Mouse (Mus musculus) forebrain, embryonic 16.5 days (tissue): ENCODE measurements at regions not wholly inside any gene's neighbourhood (a gene's known extent, or its start where the extent isn't known, plus 50 kb on each side); places are given as distances from the start of the nearest gene placed in this dataset.

Experiments
- ATAC-seq: fragments of 200-750 bp; cut with Nextera tagmentation; 2 replicates; pipeline ENCODE4 v1.8.0; 2017; ENCODE audit warnings: mild to moderate bottlenecking, moderate library complexity
- H3K27ac ChIP-seq: fragments of 300-500 bp; sonication (generic); 2 replicates; pipeline ENCODE4 v1.5.1; 2014; ENCODE audit warnings: low read length, control low read depth
- H3K27me3 ChIP-seq: fragments of 300-500 bp; sonication (generic); replicated peaks from 2 replicates; pipeline ENCODE4 v1.6.1; 2014; ENCODE audit warnings: low read length; ENCODE audit not compliant: control insufficient read depth, insufficient read depth
- H3K36me3 ChIP-seq: fragments of 300-500 bp; sonication (generic); 2 replicates; pipeline ENCODE4 v1.6.1; 2014; ENCODE audit not compliant: control insufficient read depth, insufficient read depth
- H3K4me1 ChIP-seq: fragments of 300-500 bp; sonication (generic); replicated peaks from 2 replicates; pipeline ENCODE4 v1.6.1; 2014; ENCODE audit warnings: low read length; ENCODE audit not compliant: control insufficient read depth, insufficient read depth
- H3K4me2 ChIP-seq: fragments of 300-500 bp; sonication (generic); 2 replicates; pipeline ENCODE4 v1.6.1; 2014; ENCODE audit warnings: mild to moderate bottlenecking, low read length, control low read depth
- H3K4me3 ChIP-seq: fragments of 300-500 bp; sonication (generic); replicated peaks from 2 replicates; pipeline ENCODE4 v1.5.1; 2014; ENCODE audit warnings: mild to moderate bottlenecking, low read length, control low read depth
- H3K9ac ChIP-seq: fragments of 300-500 bp; sonication (generic); replicated peaks from 2 replicates; pipeline ENCODE4 v1.6.1; 2014; ENCODE audit warnings: low read depth, low read length, control low read depth
- H3K9me3 ChIP-seq: fragments of 300-500 bp; sonication (generic); 2 replicates; pipeline ENCODE4 v1.6.1; 2016; ENCODE audit warnings: low read length; ENCODE audit not compliant: control insufficient read depth
- WGBS: fragments of 180-500 bp; shearing (Covaris S2); extraction: QIAGEN DNeasy Blood & Tissue Kit; methylation state at CpG from one replicate; pipeline ENCODE4 v1.1.7; 2014; 5-methylcytosine and 5-hydroxymethylcytosine counted together

DNA sequence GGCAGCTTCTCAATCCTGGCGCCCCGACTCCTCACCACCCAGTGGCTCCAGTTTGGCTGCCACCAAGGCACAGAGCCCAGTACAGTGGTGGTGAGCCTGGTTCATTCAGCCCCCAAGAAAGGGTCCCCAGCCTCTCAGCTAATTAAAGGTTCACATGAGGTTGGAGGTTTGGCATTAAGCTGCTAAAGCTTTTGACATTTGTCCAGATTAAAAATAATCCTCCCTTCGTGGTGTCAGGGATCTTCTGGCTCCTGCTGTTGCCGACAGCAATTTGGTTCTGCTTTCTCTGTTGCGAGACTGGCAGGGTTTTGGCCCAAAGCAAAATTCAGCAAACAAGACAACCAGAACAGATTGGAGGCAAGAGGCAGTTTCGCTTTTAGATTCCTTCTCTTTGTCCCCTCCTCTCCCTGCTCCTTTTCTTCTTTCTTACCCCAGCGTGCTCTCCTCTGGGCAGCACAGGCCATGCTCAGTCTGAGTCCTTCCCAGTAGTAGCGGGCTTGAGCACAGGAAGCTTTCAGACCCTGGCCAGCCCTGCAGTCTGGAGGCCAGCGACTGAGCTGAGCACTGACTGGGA, 299.6 kb downstream of the Rnf144a start:
- peak; percentile 74 for ATAC-seq
- no peak overlapping the region for H3K4me2 ChIP-seq
- no peaks in the 10 kb centered on the region for H3K36me3 ChIP-seq
- peaks cover 23% of the 10 kb centered on the region for H3K4me1 ChIP-seq
- H3K27ac ChIP-seq: peak overlapping the region; percentile 93
- no peak overlapping the region for H3K4me3 ChIP-seq
- no peaks in the 10 kb centered on the region for H3K27me3 ChIP-seq
- 22% methylated on average over 9 of the region's 9 CpGs for WGBS
- H3K9me3 ChIP-seq: no peaks in the 10 kb centered on the region
- peak overlapping the region; percentile 38; the same call in 1 of the 2 replicates for H3K9ac ChIP-seq

DNA sequence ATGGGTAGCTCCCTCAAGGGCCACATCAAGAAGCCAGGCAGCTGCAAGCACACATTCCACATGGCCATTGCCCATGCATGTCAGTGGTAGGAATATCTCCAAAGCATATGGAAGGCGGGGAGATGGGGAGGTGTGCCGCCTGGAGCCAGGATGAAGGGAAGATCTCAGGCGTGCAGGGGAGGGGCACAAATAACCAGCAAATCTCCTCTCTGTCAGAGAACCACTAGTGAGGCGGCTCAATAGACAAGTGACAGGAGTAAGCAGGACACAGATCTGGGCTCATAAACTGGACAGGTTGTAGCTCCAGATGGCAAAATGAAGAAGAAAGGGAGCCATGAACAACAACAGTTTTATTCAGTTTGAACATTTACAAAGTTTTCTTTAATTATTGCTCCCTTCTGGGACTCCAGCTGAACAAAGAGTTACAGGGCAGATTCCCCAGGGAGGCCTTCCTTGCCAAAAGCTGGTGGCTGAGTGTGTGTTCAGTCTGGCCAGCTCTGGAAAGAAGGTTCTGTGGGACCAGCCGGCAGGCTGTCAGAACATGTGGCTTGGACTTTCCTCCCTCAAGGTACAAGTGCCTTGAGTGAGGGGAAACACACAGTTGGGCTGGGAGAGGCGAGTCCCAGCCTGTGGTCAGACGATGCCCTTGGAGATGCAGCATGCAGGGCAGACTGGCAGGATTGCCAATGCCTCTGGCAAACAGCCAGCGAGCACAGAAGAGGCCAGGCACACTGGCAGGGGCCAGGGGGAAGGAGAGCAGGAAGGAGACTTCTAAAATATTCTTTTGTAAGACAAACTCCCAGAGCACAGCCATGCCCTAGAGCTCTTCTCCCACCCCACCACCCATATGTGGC, 302.7 kb downstream of the Rnf144a start:
- H3K4me3 ChIP-seq: no peak overlapping the region
- WGBS: 41% methylated on average over 8 of the region's 8 CpGs
- peak overlapping the region; percentile 68 for H3K27ac ChIP-seq
- H3K27me3 ChIP-seq: no peaks in the 10 kb centered on the region
- peak; percentile 82 for ATAC-seq
- H3K36me3 ChIP-seq: no peaks in the 10 kb centered on the region
- peaks cover 23% of the 10 kb centered on the region for H3K4me1 ChIP-seq
- H3K9ac ChIP-seq: no peak overlapping the region
- no peaks in the 10 kb centered on the region for H3K9me3 ChIP-seq
- H3K4me2 ChIP-seq: no peak overlapping the region

DNA sequence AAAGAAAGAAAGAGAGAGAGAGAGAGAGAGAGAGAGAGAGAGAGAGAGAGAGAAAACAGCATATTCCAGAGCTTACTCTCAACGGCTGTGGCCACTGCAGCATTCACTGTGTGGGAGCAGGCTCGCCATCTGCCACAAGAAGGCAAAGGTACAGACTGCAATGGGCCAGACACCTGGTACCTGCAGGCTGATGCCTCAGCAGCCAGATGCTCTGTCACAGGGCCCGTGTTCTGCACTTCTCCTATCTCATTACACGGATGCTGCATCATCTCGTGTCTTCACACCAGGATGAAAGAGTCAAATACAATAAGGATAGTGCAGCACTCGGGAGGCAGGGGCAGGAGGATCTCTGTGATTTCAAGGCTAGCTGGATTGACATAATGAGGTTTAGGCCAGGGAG, 305.2 kb downstream of the Rnf144a start:
- no peak overlapping the region for H3K27ac ChIP-seq
- no peak overlapping the region for H3K9ac ChIP-seq
- H3K9me3 ChIP-seq: no peaks in the 10 kb centered on the region
- 87% methylated on average over 6 of the region's 6 CpGs for WGBS
- H3K27me3 ChIP-seq: no peaks in the 10 kb centered on the region
- no peak overlapping the region for H3K4me3 ChIP-seq
- H3K36me3 ChIP-seq: no peaks in the 10 kb centered on the region
- peaks cover 8% of the 10 kb centered on the region for H3K4me1 ChIP-seq
- no peak overlapping the region for H3K4me2 ChIP-seq
- ATAC-seq: no peak

DNA sequence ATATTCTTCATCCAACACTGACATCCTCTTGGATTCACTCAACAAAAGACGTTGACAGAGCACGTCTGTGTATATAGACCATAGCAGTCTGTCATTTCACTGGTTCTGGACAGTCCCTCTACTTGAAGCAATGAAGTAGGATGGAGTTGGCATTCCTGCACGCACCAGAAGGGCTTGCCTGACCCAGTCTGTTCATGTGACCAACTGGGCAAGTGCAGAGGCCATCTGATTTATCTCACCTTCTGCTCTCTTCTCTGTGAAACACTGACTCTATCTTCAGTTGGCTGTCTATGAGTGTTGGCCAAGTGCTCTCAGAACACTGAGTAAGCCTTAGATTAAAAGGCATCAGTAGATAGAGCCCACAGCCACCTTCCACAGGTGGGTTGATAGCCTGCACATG, 310.7 kb downstream of the Rnf144a start:
- Histone ChIP-seq H3K27ac (no peak overlapping the region), H3K4me2 (no peak overlapping the region), H3K4me1 (no peaks in the 10 kb centered on the region), H3K9me3 (no peaks in the 10 kb centered on the region), H3K36me3 (no peaks in the 10 kb centered on the region), H3K9ac (no peak overlapping the region), H3K27me3 (no peaks in the 10 kb centered on the region), H3K4me3 (no peak overlapping the region)
- ATAC-seq: no peak
- WGBS: 89% methylated on average over 3 of the region's 3 CpGs

DNA sequence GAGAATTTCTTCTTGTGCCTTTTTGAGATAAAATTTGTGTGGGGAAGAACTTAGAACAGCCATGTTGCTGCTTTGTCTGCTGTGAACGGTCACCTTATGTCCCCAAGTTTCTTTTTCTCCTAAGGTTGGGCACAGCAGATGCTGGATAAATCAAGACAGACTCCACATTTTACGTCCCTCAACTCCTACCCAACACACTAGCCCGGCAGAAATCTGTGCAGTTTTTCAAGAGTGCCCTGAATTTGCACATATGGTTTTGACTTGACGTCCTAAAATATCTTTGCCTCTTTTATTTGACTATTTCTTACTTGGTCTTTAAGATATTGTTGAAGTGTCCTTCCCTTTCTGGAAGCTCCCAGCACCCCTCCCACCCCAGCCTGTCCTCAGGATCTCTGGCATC, 312.7 kb downstream of the Rnf144a start:
- H3K4me1 ChIP-seq: no peaks in the 10 kb centered on the region
- no peaks in the 10 kb centered on the region for H3K36me3 ChIP-seq
- ATAC-seq: no peak
- no peaks in the 10 kb centered on the region for H3K9me3 ChIP-seq
- no peak overlapping the region for H3K4me2 ChIP-seq
- H3K4me3 ChIP-seq: no peak overlapping the region
- no peaks in the 10 kb centered on the region for H3K27me3 ChIP-seq
- no peak overlapping the region for H3K27ac ChIP-seq
- H3K9ac ChIP-seq: no peak overlapping the region
- 86% methylated on average over 4 of the region's 4 CpGs for WGBS

DNA sequence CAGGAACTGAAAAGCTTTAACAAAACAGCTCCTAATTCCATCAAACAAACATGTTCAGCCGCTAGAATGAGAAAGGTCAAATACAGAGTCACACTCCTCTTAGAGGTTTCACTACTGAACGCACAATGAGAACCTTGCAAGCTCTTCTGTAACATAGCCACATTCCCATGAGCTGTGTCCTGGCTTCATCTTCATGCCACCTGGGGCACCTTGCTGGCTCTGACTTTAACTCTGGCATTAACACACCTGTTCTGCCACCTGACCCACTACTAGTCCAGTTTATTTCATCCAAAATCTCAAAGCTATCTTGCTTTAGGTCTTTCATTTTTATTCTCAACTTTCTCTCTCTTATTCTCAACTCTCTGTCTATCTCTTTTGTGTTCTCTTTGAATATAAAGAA, 314.9 kb downstream of the Rnf144a start:
- Histone ChIP-seq H3K27me3 (no peaks in the 10 kb centered on the region), H3K9ac (no peak overlapping the region), H3K4me2 (no peak overlapping the region), H3K4me1 (no peaks in the 10 kb centered on the region), H3K27ac (no peak overlapping the region), H3K9me3 (no peaks in the 10 kb centered on the region), H3K4me3 (no peak overlapping the region), H3K36me3 (no peaks in the 10 kb centered on the region)
- WGBS: 71% methylated on average over 2 of the region's 2 CpGs
- no peak for ATAC-seq

DNA sequence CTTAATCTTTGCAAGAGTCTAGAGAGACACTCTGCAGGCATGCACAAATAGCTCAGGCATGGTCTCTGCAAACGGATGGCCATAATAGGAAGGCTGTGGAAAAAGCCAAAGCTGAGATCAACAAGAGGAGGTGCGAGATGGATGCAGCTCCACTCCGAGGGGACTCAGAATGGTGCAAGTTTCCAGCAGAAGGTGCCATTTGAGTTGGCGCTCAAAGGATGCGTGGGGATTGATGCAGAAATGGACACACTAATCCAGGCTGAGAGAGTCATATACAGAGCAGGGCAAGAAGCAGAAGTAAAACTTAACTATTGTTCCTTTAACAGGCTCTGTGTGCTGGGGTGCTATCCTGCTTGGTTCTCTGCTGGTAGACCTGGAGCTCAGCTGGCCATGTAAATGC, 315.9 kb downstream of the Rnf144a start:
- H3K4me2 ChIP-seq: no peak overlapping the region
- H3K4me3 ChIP-seq: no peak overlapping the region
- H3K9ac ChIP-seq: no peak overlapping the region
- ATAC-seq: no peak
- no peaks in the 10 kb centered on the region for H3K4me1 ChIP-seq
- H3K27ac ChIP-seq: no peak overlapping the region
- H3K36me3 ChIP-seq: no peaks in the 10 kb centered on the region
- H3K27me3 ChIP-seq: no peaks in the 10 kb centered on the region
- WGBS: 90% methylated on average over 5 of the region's 5 CpGs
- H3K9me3 ChIP-seq: no peaks in the 10 kb centered on the region

DNA sequence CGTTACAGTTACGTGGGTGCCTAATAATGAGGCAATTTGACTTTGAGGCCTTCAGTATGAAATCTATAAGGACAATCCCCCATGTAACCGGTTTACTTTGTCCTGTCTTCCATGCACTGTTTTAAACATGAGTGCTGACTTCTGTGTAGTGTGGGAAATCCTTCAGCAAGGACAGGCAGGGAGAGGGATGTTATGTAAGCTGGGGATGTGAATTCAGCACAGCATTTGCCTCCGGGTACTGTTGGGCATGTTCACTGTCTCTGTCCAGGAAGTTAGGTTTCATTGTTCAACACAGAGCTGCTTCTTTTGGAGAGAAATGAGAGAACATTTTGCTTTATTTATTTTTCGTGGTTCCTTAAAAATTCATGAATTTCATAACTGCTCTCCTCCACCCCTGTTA, 322.7 kb downstream of the Rnf144a start:
- Histone ChIP-seq H3K27me3 (no peaks in the 10 kb centered on the region), H3K27ac (no peak overlapping the region), H3K36me3 (no peaks in the 10 kb centered on the region), H3K9me3 (no peaks in the 10 kb centered on the region), H3K4me1 (no peaks in the 10 kb centered on the region), H3K4me3 (no peak overlapping the region), H3K4me2 (no peak overlapping the region), H3K9ac (no peak overlapping the region)
- 72% methylated on average over 5 of the region's 5 CpGs for WGBS
- ATAC-seq: no peak

DNA sequence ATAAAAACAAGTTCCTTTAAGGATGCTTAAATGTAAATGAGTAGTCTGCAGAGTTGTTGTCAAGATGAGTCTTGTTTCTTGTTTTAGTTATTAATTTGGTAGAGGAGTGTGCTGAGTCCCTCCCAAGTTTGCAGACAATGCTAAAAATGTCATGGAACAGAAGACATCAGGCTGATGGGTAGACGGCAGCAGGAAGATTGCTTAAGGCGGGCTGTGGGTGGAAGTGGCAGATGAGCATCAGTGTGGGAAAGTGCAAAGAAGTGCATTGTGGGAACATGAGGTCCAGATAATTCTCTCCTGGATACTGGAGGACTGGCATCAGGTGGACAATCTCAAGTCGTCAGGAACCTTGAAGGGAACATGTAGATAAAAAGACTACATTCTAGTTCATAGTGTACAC, 323.2 kb downstream of the Rnf144a start:
- Histone ChIP-seq H3K9ac (no peak overlapping the region), H3K27ac (no peak overlapping the region), H3K4me3 (no peak overlapping the region), H3K4me2 (no peak overlapping the region), H3K9me3 (no peaks in the 10 kb centered on the region), H3K4me1 (no peaks in the 10 kb centered on the region), H3K27me3 (no peaks in the 10 kb centered on the region), H3K36me3 (no peaks in the 10 kb centered on the region)
- ATAC-seq: no peak
- 82% methylated on average over 3 of the region's 3 CpGs for WGBS
